Mouse (Mus musculus) embryo, embryonic 11.5 days (tissue): ENCODE measurements around the gene Bsx.

Experiments used
- DNase-seq: peaks from one replicate; pipeline ENCODE4 v3.0.0-alpha.2; 2012; ENCODE audit warnings: low read depth, low spot score

Gene Bsx

DNA sequence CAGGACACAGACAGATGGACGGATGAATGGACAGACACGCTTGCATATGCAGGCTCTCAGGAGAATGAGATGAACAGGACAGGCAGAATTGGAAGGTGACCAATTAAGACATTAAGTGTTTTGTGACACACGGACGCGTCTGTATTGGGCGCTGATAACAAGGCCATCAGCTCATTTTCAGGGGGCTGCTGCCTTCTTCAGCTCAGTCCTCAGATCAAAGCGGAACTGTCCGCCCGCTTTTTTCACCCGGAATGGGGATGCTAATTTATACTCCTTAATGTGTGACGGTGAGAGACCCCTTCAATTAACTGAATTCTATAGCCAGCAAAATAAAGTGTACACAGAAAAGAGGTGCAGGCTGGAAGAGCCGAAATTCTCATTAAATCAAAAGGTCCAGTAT, 15.5 kb downstream of the Bsx start:
- DNase-seq = no peak

DNA sequence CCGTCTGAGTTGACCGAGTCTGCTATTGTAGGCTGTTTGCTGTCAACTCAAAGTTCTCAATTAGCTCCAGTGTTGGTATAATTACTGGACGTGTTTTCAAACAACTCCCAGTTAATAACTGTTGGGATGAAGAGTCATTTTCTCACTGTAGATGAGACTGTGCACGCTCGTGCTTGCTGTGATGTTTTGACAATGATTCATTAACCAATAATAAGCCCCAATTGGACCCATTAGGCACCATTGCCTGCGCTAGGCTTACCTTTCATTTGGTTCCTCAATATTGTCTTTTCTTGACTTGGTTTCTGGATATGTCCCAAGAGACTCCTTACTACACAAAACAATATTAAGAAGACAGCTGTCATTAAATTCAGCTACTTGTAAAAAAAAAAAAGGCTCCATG, 18.5 kb downstream of the Bsx start:
- DNase-seq = no peak

DNA sequence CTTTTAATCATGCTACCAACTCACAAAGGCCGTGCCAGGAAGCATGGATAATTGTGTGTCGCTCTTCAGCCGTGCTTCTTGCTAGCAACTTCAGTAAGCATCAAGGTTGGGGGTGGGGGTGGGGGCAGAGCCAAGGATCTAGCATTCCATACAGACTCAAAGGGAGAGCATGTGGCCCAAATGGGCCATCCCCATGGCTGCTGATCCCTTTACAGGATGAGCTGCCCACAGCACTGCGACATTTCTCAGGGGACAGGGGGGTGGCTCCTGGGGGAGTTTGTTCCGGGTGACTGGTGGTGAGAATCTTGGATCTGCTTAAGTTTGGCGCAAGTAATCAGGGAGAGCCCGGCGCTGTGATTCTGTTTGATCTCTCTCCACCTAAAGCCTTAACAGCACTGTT, 33.5 kb downstream of the Bsx start:
- no peak for DNase-seq

DNA sequence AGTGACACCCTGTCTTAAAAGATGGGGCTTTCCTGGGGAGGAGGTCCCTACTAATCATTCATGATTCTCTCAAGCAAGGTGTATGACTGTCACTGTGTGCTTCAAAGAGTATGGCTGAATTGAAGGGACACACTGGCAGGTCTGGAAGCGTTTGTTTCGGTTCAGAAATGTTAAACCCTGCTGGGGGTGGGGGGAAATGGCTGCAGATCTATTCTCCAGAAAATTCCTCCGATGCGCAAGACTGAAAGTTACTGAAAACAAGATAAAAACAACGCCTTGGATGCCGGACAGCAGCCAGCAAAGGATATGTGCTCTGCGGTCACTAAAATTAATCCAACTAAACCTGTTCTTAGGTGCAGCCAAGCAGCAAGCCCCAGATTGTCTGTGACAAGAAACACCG, 34.5 kb downstream of the Bsx start:
- DNase-seq = no peak

DNA sequence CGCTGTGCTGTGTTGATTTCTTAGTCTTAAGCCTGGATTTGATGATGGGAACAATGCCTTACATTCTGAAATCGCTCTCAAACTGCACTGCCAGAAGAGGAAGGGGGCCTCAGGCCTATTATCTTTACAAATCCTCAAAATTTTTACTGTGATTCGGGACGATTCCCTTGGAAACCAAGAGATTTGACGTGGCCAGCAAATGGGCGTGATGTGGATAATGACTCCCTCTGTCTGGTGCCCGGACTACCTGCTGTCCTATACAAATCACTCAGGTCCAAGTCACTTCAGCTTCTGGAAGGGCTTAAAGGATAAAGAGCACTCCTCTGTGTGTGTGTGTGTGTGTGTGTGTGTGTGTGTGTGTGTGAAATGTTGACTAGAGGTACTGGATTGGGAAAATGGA, 35.0 kb downstream of the Bsx start:
- DNase-seq = no peak

DNA sequence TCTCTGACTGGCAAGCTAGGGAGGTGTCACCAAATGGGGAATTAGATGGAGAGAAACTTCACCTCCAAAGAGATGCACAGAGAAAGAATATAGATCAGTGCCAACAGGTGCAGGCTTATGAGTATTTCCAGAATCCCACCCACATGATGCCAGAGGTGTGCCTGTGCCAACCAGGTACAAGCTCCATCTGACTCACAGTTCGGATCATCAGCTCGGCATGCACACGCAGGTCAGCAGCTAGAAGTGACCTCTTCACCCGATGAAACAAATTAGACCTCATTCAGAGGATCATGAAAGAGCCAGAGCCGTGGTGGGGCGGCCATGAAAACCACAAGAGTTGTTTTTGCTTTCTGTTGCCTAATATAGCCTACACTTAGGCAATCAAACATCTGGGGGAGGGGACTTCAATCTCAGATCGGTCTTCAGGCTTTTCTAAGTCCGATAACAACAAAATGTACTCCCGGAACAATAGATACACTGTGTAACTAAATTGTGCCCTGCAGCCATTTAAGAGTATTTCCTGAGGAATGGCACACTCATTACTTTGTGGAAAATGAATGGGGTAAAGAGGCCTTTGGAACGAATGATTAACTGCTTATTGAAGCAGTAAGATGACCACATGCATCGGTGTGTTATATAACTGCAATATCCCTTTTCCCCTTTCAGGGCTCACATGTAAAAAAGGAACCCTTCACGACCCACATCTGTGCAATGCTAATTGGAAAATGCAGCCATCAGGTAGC, 44.1 kb downstream of the Bsx start:
- no peak for DNase-seq

DNA sequence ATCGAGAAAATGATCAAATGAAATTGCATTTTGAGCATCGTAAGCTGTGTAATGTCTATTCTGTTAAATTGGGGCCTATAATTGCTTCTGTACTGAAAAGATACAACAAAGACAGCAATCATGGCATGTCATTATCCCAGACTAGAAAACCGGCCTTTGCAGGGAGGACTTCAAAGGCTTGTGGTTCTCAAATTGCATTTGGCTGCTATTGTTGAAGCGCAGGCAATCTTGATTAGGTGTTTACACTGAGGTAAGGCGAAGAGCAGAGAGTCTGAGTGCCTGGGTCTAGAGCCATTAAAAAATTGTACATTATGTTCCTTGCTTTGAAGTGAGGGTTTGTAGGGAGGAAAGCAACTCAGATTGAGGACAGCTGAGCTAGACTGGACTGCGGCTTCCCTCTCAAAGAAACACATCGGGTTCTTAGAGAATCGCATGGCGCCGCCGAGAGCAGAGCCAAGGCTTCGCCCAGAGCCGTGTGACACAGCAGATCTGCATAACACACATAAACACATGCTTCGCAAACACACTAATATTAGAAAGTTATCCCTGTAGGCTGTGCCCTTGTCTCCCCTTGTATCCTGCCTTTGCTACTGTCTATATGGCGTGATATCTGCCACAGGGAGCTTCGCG, 53.5 kb downstream of the Bsx start:
- no peak for DNase-seq
